Mouse (Mus musculus): ENCODE results near the gene Tmigd3. TPM values are rescaled to one million over a fixed set of nuclear protein-coding genes. Genes with fewer than 3 reads are reported as not detected.

Gene Tmigd3
- polyA plus RNA-seq, 1 experiment = 0.52 TPM

DNA sequence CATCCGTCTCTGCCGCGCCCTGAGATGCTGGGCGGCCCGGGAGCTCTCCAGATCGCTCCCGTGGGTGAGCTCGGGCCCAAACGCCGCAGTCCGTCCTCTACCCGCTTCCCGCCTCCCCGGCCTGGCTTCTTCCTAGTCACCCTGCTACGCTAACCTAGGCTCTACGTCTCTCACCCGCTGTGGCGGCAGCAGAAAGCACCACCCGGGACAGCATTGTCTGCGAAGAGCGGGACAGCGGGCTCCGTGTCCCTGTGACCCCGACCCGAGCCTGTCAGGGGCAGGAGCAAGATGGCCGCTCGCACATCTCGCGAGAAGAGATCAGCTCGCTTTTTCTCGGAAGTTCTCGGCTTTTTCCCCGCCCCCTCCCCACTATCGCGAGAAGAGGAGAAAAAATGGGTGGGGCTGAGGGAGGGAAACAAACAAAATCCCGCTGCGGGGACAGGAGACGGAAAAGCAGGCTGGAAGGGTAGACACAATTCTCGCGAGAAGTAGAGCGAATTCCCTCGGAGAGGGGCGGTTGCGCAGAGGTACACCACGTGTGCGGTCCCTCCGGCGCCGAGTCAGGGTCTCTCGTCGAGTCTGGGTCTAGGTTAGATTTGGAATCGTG is 88.4 kb downstream of the Tmigd3 start, which contains the start of gene Wdr77:
TSS of gene Wdr77 (plus strand) at position 396 of the 607 bp plus-strand sequence.
- no peaks in the 10 kb centered on the region for H3K27me3 ChIP-seq (ENCODE audit: control insufficient read depth, insufficient read depth, low read length)
- no peaks in the 10 kb centered on the region; the same call in 1 of the 2 replicates for H3K4me1 ChIP-seq (ENCODE audit: control insufficient read depth, insufficient read depth, low read length)
- TF ChIP-seq POLR2A (IDR thresholded peaks at IDR 0.05; ENCODE audit: borderline replicate concordance, insufficient read depth, low read length) (peak; percentile 97), CTCF (IDR thresholded peaks at IDR 0.05; ENCODE audit: borderline replicate concordance, insufficient read depth, low read depth, low read length) (no peak)
- under 1% methylated on average over 52 of the region's 52 CpGs for WGBS
- peak; percentile 95 to 96 for DNase-seq
- H3K27ac ChIP-seq (ENCODE audit: insufficient read depth, low read length) = peak within 1 kb of the TSS; percentile 79
- H3K4me3 ChIP-seq (replicated peaks; ENCODE audit: insufficient read depth, low read depth, low read length) = peak within 1 kb of the TSS; percentile 69

DNA sequence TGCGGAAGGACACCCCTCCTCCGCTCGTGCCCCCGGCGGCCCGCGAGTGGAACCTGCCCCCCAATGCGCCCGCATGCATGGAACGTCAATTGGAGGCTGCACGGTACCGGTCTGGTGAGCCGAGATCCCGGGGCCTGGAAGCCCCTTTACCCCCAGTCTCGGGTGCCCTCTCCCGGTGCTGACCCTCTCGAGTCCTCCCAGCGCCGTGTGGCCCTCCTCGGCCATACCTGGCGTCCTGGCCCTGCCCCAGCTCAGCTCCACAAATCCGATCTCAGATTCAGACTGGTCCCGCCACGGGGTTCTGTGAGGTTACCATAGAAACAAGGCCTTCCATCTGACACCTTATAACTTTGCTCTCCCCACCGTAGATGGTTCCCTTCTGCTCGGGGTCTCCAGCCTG is 88.9 kb downstream of the Tmigd3 start:
- WGBS = 2% methylated on average over 26 of the region's 26 CpGs
- Histone ChIP-seq H3K27ac (ENCODE audit: insufficient read depth, low read length) (peak overlapping the region; percentile 37; the same call in 1 of the 2 replicates), H3K4me1 (ENCODE audit: control insufficient read depth, insufficient read depth, low read length) (no peaks in the 10 kb centered on the region; the same call in 1 of the 2 replicates), H3K4me3 (replicated peaks; ENCODE audit: insufficient read depth, low read depth, low read length) (peak overlapping the region; percentile 69), H3K27me3 (ENCODE audit: control insufficient read depth, insufficient read depth, low read length) (no peaks in the 10 kb centered on the region)
- no peak for TF ChIP-seq POLR2A (IDR thresholded peaks at IDR 0.05; ENCODE audit: borderline replicate concordance, insufficient read depth, low read length)
- no peak for TF ChIP-seq CTCF (IDR thresholded peaks at IDR 0.05; ENCODE audit: borderline replicate concordance, insufficient read depth, low read depth, low read length)
- DNase-seq = no peak

DNA sequence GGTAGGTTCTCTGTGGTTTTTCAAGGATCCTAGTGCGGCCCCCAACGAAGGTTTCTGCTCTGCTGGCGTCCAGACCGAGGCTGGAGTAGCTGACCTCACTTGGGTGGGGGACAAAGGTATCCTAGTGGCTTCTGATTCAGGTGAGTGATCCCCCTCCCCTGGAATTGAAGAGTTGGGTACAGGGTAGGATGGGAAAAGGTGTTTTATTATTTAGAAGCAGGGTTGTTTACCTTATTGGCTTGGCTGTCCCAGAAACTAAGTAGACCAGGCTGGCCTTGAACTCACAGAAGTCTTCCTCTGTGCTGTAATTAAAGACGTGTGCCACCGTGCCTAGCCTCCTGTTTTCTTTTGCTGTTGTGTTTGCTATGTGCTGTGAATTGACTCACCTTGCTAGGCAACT is 89.3 kb downstream of the Tmigd3 start, which contains the start of gene Atp5f1:
TSS of gene Atp5f1 (minus strand) at position 101 of the 400 bp plus-strand sequence.
- 8% methylated on average over 6 of the region's 6 CpGs for WGBS
- peak within 1 kb of the TSS; percentile 69 for H3K4me3 ChIP-seq (replicated peaks; ENCODE audit: insufficient read depth, low read depth, low read length)
- no peaks in the 10 kb centered on the region; the same call in 1 of the 2 replicates for H3K4me1 ChIP-seq (ENCODE audit: control insufficient read depth, insufficient read depth, low read length)
- H3K27me3 ChIP-seq (ENCODE audit: control insufficient read depth, insufficient read depth, low read length) = no peaks in the 10 kb centered on the region
- TF ChIP-seq CTCF (IDR thresholded peaks at IDR 0.05; ENCODE audit: borderline replicate concordance, insufficient read depth, low read depth, low read length) (no peak), POLR2A (IDR thresholded peaks at IDR 0.05; ENCODE audit: borderline replicate concordance, insufficient read depth, low read length) (no peak)
- H3K27ac ChIP-seq (ENCODE audit: insufficient read depth, low read length) = peak within 1 kb of the TSS; percentile 79
- DNase-seq = no peak

DNA sequence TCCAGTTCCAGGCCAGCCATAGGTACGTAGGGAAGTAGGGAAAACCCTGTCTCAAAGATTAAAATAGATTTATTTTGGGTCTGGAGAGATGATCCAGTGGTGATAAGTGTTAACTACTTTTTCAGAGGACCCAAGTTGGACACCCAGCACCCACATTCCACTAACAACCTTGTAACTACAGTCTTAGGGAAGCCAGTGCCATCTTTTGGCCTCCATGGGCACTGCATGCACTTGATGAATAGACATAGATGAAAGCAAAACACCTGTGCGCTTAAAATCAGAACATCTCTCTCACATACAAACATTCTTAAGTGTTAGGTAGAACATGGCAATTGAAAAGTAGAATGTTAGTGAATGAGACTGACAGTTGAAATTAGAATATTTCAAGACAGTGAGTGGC is 90.0 kb downstream of the Tmigd3 start:
- Histone ChIP-seq H3K27me3 (ENCODE audit: control insufficient read depth, insufficient read depth, low read length) (no peaks in the 10 kb centered on the region), H3K4me3 (replicated peaks; ENCODE audit: insufficient read depth, low read depth, low read length) (no peak overlapping the region), H3K4me1 (ENCODE audit: control insufficient read depth, insufficient read depth, low read length) (no peaks in the 10 kb centered on the region; the same call in 1 of the 2 replicates), H3K27ac (ENCODE audit: insufficient read depth, low read length) (no peak overlapping the region)
- DNase-seq = no peak
- TF ChIP-seq POLR2A (IDR thresholded peaks at IDR 0.05; ENCODE audit: borderline replicate concordance, insufficient read depth, low read length) = no peak
- TF ChIP-seq CTCF (IDR thresholded peaks at IDR 0.05; ENCODE audit: borderline replicate concordance, insufficient read depth, low read depth, low read length) = no peak
- 96% methylated on average over 2 of the region's 2 CpGs for WGBS

DNA sequence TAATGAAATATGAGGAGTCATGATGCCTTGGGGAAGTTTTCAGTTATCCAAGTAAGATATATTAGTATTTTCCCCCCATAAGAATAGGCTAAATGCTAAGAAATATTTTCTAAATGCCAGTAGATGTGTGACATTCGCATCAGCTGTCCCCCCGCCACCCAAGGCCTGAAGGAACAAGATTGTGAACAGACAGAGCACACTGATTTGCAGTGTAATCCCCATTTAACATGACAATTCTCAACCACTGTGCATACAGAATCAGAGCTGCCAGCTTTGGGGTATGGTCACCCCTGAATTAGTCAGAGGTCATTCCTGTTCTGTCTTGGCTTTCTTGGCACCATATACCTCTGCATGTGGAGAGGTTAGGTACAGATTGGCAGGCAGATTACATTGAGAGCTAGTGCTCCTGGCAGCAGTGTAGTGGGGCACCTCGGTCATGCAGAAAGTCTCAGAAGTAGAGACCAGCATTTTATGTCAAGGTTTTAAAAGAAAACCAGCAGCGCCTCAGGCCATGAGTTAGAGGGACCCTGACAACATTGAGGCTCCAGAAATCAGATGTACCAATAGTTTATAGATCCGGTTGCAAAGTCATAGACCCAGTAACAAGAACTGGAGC is 101.2 kb downstream of the Tmigd3 start:
- H3K27ac ChIP-seq (ENCODE audit: insufficient read depth, low read length) = no peak overlapping the region
- no peaks in the 10 kb centered on the region for H3K4me1 ChIP-seq (ENCODE audit: control insufficient read depth, insufficient read depth, low read length)
- no peaks in the 10 kb centered on the region for H3K27me3 ChIP-seq (ENCODE audit: control insufficient read depth, insufficient read depth, low read length)
- no peak overlapping the region for H3K4me3 ChIP-seq (replicated peaks; ENCODE audit: insufficient read depth, low read depth, low read length)
- no peak for TF ChIP-seq CTCF (IDR thresholded peaks at IDR 0.05; ENCODE audit: borderline replicate concordance, insufficient read depth, low read depth, low read length)
- TF ChIP-seq POLR2A (IDR thresholded peaks at IDR 0.05; ENCODE audit: borderline replicate concordance, insufficient read depth, low read length) = no peak
- 73% methylated on average over 5 of the region's 5 CpGs for WGBS
- DNase-seq = no peak

DNA sequence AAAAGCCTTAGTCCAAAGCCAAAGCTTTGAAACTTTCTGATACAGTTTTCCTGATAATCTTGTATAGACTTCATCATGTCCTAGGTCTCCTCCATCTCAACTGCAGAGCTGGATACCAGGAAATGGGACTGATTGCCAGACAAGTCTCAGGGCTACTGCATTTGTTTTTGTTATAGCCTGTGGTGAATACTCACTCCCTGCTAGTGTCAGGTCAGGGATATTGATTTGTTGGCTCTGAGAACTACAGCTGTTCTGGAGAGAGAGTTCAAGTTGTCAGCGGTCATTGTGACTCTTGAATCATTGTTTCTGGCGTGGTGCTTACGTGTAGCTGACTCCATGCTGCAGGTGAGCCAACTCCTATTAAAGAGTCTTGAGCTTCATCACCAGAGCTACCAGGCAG is 102.7 kb downstream of the Tmigd3 start, which contains the start of gene Ovgp1:
TSS of gene Ovgp1 (plus strand) at position 301 of the 400 bp plus-strand sequence.
- WGBS = 66% methylated on average over 3 of the region's 3 CpGs
- Histone ChIP-seq H3K27ac (ENCODE audit: insufficient read depth, low read length) (no peak within 1 kb of the TSS), H3K4me1 (ENCODE audit: control insufficient read depth, insufficient read depth, low read length) (no peaks in the 10 kb centered on the region; the same call in 1 of the 2 replicates), H3K4me3 (replicated peaks; ENCODE audit: insufficient read depth, low read depth, low read length) (no peak within 1 kb of the TSS), H3K27me3 (ENCODE audit: control insufficient read depth, insufficient read depth, low read length) (no peaks in the 10 kb centered on the region)
- TF ChIP-seq CTCF (IDR thresholded peaks at IDR 0.05; ENCODE audit: borderline replicate concordance, insufficient read depth, low read depth, low read length) = no peak
- no peak for TF ChIP-seq POLR2A (IDR thresholded peaks at IDR 0.05; ENCODE audit: borderline replicate concordance, insufficient read depth, low read length)
- no peak for DNase-seq

Other genes with a start within 250 kb of the Tmigd3 start
- 12.6 and 13.8 TPM in 2 replicates for gene Ddx20, start 183.3 kb upstream of the Tmigd3 start, polyA plus RNA-seq (2012; rRNA removed)
- 15.0 and 15.9 TPM in 2 replicates for gene Inka2, start 166.3 kb upstream of the Tmigd3 start, polyA plus RNA-seq (2012; rRNA removed)
- gene Rap1a, start 69.6 kb upstream of the Tmigd3 start, polyA plus RNA-seq (2012; rRNA removed) = 60.9 and 66.2 TPM in 2 replicates
- gene Adora3, start within 50 bp of the Tmigd3 start, polyA plus RNA-seq (2012; rRNA removed) = 0.43 and 0.52 TPM in 2 replicates
- 0.40 and 0.72 TPM in 2 replicates for gene I830077J02Rik, start 61.8 kb downstream of the Tmigd3 start, polyA plus RNA-seq (2012; rRNA removed)
- gene Wdr77, start 88.5 kb downstream of the Tmigd3 start, polyA plus RNA-seq (2012; rRNA removed) = 56.5 and 56.9 TPM in 2 replicates
- 396 and 419 TPM in 2 replicates for gene Atp5f1, start 89.2 kb downstream of the Tmigd3 start, polyA plus RNA-seq (2012; rRNA removed)
- 15.8 and 17.3 TPM in 2 replicates for gene Ovgp1, start 102.8 kb downstream of the Tmigd3 start, polyA plus RNA-seq (2012; rRNA removed)
- gene Pifo, start 143.7 kb downstream of the Tmigd3 start, polyA plus RNA-seq (2012; rRNA removed) = 1.2 and 1.8 TPM in 2 replicates
- gene Chil5, start 161.9 kb downstream of the Tmigd3 start, polyA plus RNA-seq (2012; rRNA removed) = 7.2 and 10.0 TPM in 2 replicates
- 0.65 and 1.0 TPM in 2 replicates for gene Chia1, start 242.3 kb downstream of the Tmigd3 start, polyA plus RNA-seq (2012; rRNA removed)

All from cerebellum, adult 2 months (tissue).